Mouse (Mus musculus): ENCODE measurements around the gene Eif6.

Eif6 gene

GRCm38 (mm10) chr2:155794674-155795445, 31.9 kb downstream of the Eif6 start:
- no peak for DNase-seq (ENCODE audit: extremely low read depth, insufficient read length, low spot score)

DNA sequence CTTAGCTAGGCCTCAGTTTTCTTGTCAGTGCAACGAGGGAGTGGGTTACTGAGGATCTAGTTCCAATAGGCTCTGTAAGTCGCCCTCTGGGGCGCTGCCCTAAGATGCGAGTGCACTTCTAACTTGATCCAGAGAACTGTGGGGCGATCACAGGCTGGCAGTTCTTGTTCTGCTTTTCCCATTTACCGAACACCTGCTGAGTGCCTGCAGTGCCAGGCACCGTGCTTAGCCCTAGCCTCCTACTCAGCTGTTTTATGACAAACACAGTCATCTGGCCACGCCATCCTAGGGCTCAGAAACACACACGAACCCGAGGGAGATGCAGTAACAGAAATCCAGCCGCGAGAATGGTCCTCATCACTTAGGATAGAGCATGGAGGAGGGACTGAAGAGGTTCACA, 33.8 kb downstream of the Eif6 start:
- no peak for DNase-seq (ENCODE audit: extremely low read depth, insufficient read length, low spot score)

DNA sequence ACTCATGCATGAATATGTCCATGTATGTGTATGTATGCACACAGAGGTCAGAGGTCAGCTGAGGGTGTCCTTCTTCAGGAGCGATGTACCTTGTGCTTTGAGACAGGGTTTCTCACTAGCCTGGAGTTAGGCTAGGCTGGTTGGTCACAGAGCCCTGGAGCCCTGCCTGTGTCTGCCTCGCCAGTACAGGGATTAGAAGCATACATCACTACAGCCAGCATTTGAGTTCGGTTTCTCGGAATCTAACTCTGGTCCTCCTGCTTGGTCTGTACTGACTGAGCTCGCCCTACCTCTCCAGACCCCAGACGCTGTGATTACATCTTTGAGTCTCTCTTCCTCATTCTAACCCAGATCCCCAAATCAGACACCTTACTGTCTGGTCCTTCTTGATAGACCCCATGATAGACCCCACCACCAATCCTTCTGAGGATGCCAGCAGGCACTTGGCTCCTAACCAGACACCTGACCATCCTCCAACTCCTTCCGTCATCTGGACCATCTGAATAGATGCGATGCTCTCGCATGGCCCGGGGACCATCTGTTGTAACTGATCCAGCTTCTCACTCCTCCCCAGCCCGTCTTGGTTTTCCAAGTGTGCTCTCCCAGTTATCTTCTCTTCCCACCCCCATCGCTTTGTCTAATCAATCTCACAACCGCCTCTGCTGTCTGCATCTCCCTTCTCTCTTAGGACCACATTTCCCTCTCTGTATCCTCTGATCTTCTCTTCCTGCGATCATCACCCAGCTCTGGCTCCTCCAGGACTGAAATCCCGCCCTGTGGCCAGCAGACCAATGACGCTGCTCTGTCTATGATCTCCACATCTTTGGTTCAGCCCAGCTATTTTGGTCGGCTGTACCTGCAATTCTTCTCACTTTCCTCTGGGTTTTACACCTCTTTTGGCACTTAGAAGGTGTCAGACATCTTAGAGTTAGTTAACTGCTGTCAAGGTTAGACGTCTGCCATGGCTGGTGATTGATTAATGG, 38.5 kb downstream of the Eif6 start:
- DNase-seq (ENCODE audit: extremely low read depth, insufficient read length, low spot score) = no peak

GRCm38 (mm10) chr2:155786905-155787304, 39.8 kb downstream of the Eif6 start:
- DNase-seq (ENCODE audit: extremely low read depth, insufficient read length, low spot score) = no peak

- no peak for DNase-seq (ENCODE audit: extremely low read depth, insufficient read length, low spot score)
These were observed 42.2 kb downstream of the Eif6 start for GRCm38 (mm10) chr2:155784534-155784933.

DNA sequence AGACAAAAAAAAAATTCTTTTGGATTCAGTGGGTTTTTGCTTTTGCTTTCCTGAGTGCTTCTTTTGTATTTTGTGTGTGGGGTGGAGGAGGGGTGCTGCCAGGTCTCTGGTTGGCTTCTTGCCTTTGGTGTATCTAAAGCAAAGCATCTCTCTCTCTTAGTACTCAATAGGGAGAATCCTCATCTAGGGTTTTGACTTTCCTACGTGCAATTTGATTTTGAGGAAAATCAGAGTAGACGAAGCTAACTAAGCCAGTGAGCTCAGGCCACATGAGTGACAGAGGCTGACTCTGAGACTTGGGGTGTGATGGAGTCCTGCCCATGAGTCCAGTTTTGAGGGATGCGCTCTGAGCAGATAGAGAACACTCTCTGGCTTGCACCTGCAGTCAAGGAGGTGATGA, 47.2 kb downstream of the Eif6 start:
- no peak for DNase-seq (ENCODE audit: extremely low read depth, insufficient read length, low spot score)

GRCm38 (mm10) chr2:155779066-155779465, 47.7 kb downstream of the Eif6 start:
- DNase-seq (ENCODE audit: extremely low read depth, insufficient read length, low spot score) = no peak

GRCm38 (mm10) chr2:155778004-155778403, 48.7 kb downstream of the Eif6 start:
- no peak for DNase-seq (ENCODE audit: extremely low read depth, insufficient read length, low spot score)

DNA sequence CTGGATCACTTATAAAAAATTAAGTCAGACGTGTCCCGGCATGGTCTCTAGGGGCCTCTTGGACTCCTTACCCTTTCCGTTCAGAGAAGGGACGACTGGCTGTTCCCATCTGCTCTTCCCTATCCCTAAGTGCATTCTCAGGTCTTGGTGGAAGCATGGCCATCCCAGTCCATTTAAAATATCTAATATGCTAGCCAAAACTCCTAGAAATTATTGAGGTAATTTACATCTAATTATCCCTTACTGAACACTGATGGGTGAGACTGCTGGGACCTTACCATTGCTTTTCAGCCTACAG, 49.1 kb downstream of the Eif6 start:
- DNase-seq (ENCODE audit: extremely low read depth, insufficient read length, low spot score) = no peak

DNA sequence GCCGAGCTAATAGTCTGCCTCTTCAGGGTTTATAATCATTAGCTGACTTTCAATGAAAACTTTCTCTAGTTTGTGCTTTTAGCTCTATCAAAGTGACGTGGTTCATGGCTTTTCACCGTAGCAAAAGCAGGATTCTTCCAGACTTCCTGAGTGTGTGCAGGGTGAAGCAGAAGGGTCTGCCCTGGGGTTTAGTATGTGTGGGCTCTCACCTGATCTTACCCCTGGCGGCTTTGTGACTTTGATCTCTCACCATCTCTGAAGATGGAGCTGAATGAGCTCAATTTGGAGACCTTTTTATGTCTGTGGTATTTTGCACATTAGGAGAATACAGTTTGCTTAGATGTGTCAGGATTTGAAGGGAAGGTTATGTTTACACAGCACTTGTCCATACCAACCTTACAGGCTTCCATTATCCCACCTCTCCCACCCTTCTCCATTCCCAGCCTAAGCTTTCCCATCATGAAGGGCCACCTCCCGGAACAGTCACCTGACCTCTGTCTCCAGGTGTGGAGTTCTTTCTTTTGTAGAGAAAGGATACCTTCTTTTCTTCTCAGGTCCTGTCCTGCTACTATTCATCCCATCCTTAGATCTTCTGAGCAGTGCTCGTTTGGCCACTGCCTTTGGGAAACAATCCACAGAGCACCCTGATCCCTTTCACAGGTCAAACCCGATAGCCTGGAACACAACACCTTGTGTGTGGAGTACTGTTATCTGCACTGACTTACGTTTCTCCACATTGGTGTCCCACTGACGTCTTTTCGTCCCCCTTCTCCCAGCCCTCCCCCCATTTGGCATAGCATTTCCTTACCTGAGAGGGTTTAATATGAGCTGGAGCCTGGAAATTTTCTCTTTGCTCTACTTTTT, 49.7 kb downstream of the Eif6 start:
- DNase-seq (ENCODE audit: extremely low read depth, insufficient read length, low spot score) = no peak

DNA sequence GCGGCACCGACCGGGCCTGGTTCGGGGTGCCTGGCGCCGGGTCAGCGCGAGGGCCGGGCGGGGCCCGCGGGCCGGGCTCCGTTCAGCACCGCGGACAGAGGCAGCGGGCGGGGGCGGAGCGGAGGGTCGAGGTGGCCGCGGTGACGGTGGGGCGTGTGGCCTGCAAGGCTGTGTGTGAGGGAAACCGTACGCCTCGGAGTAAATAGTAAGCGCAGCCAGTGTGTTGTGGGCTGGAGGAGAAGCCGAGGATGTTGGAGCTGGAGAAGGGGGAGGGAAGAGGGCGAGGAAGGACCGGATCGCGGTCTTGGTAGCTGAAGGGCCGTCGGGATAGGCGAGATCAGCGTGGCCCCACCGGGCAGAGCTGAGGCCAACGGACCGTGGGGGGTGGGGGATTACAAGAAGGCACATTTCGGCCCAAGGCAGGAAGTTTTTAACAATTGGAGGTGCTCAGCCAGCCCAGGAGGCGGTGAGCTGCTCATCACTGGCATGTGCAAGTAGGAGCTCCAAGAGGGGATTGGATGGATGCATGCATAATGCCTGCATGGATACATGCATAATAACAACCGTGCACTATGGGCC, 51.0 kb downstream of the Eif6 start:
- DNase-seq (ENCODE audit: extremely low read depth, insufficient read length, low spot score) = no peak

DNA sequence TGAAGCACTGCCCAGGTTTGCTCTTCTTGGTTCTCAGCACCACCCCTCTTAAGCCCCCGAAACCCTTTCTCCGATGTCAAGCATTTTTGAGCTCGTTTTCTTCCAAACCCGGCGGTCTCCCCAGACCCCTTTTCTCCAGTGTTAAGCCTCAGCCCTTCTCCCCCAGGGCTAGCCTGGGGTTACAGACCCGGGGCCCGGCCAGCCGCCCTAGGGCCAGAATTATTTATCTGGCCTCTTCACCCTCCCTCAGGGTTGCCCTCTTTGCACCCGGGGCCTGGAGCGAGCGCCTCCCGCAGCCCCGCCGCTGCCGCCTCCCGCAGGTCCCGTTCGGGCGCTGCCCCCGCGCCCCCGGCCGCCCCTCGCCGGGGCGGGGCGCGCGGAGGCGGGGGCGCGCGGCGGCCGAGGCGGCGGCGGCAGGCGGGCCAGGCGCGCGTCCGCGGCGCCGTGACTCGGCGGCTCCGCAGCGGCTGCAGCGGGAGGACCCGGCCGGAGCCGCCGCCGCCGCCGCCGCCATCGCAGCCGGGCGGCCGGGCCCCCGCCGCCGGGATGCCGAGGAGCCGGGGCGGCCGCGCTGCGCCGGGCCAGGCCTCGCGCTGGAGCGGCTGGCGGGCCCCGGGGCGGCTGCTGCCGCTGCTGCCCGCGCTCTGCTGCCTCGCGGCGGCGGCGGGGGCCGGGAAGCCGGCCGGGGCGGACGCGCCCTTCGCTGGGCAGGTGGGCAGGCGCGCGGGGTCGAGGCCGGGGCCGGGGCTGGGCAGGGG, 51.6 kb downstream of the Eif6 start, which contains the start of gene Mmp24:
TSS of gene Mmp24 (plus strand) at position 416 of the 758 bp plus-strand sequence.
- no peak for DNase-seq (ENCODE audit: extremely low read depth, insufficient read length, low spot score)

DNA sequence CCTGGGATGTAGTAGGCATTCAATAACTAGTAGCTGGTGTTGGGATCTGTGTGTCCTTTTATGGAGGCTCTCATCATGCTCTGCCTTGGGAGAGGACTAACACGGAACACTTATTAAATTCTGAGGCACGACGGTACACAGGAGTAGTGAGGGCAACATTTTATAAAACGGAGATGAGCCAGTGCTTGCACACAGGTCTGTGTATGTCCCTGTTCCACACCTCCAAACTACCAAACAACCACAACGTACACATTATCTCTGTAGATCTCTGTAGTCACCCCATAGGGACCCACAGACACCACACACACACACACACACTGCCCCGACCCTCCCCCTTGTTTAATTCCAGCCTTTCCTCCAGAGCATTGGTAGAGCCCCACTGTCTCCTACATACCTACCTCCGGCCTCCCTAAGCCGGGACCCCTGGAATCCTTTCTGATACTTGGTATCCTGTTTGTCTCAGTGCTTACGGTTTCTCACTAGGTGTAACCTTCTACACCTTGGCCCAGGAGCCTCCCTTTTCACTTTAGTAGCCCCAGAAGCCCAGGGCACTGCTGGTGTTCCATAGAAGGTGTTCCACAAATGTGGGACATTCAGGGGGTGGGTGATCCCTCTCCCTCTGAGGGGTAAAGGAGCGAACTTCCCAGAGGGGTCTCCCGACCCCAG, 52.3 kb downstream of the Eif6 start:
- DNase-seq (ENCODE audit: extremely low read depth, insufficient read length, low spot score) = no peak

DNA sequence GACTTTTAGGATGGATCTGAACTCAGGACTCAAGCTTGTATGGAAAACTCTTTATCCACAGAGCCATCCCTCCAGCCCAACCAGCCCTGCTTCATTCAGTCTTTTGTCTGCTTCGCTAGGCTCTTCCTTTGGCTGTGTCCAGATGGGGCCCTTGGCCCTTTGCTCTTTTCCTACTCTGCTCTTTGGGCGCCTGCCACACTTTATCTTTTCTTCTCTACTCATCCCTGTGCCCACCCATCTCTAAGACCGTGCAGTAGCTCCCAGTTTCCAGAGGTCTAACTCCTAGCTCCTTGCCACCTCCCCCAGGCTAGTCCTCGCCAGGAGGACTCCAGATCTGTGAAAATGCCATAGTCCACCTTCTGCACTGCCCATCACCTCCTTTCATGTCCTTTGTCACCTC, 53.1 kb downstream of the Eif6 start:
- DNase-seq (ENCODE audit: extremely low read depth, insufficient read length, low spot score) = no peak
